Mouse (Mus musculus) heart, postnatal 0 days (tissue): ENCODE measurements around the gene Tsen2.

Experiments used
- CTCF ChIP-seq: IDR thresholded peaks from 2 replicates; pipeline ENCODE4 v1.5.1; 2016; ENCODE audit warnings: antibody characterized with exemption, control low read depth, low read depth
- EP300 ChIP-seq: IDR thresholded peaks from 2 replicates; pipeline ENCODE4 v1.6.1; 2016; ENCODE audit warnings: antibody characterized with exemption, low read depth

GRCm38 (mm10) chr6:115541676-115542275, 2.7 kb upstream of the Tsen2 start:
- TF ChIP-seq CTCF (no peak), EP300 (no peak)
